Mouse (Mus musculus): ENCODE measurements around the gene Gm20388. TPM values are rescaled to one million over a fixed set of nuclear protein-coding genes. Genes with fewer than 3 reads are reported as not detected.

Gene Gm20388
- 49.7 and 53.6 TPM in 2 replicates for polyA plus RNA-seq (2012; rRNA removed)

DNA sequence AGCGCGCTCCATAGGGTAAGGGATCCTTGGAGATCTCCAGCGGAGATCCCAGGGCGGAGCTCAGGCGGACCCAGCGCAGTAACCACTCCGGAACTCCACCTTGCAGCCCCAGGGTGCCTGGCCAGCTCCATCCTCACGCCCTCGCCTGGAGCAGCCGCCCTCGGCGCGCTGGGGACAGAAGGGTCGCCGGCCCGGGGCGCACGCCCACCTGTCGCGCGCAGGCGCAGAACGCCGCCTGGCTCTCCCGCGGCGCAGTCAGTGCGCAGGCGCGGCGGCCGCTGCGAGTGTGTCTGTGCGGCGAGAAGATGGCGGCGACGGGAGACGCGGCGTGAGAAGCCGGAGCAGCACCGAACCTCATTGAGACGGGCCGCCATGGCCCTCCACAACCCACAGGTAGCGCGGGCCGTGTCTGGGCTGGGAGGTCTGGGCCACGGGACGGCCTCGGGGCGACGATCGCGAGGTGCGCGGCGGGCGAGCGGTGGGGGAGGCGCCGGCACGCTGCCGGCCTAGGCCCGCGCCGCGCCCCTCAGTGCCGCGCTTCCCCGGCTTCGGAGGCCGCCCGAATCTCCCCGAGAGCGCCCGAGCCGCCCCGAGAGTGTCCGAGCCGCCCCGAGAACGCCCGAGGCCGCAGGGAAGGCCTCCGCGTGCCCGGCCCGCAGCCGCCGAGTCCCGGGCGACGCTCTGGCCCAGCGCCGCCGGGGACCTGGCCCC, at the start of gene Gm20388:
Gene Gm20388 (plus strand): TSS at position 295 of the 711 bp plus-strand sequence.
- WGBS = under 1% methylated on average over 94 of the region's 97 CpGs
- no peaks in the 10 kb centered on the region for H3K36me3 ChIP-seq (ENCODE audit: control insufficient read depth, insufficient read depth, low read length)
- no peaks in the 10 kb centered on the region for H3K27me3 ChIP-seq (replicated peaks; ENCODE audit: control insufficient read depth, insufficient read depth, low read length)
- peak within 1 kb of the TSS; percentile 87 for H3K27ac ChIP-seq (ENCODE audit: insufficient read depth, low read depth, low read length)
- TF ChIP-seq CTCF (conservative IDR thresholded peaks at IDR 0.05; ENCODE audit: insufficient read depth, insufficient read length, low read depth, low read length) = no peak
- peak; percentile 78 for TF ChIP-seq POLR2A (IDR thresholded peaks at IDR 0.05; ENCODE audit: low read depth, low read length)
- peaks cover 30% of the 10 kb centered on the region for H3K4me1 ChIP-seq (ENCODE audit: control insufficient read depth, insufficient read depth, low read length)
- H3K4me3 ChIP-seq (ENCODE audit: insufficient read depth, low read depth, low read length) = peak within 1 kb of the TSS; percentile 80
- peak; percentile 94 for DNase-seq

- DNase-seq = peak; percentile 99
- no peaks in the 10 kb centered on the region for H3K36me3 ChIP-seq (ENCODE audit: control insufficient read depth, insufficient read depth, low read length)
- H3K4me3 ChIP-seq (ENCODE audit: insufficient read depth, low read depth, low read length) = peak within 1 kb of the TSS; percentile 95
- peak within 1 kb of the TSS; percentile 41; the same call in 1 of the 2 replicates for H3K27ac ChIP-seq (ENCODE audit: insufficient read depth, low read depth, low read length)
- WGBS = under 1% methylated on average over 34 of the region's 35 CpGs
- no peak for TF ChIP-seq CTCF (conservative IDR thresholded peaks at IDR 0.05; ENCODE audit: insufficient read depth, insufficient read length, low read depth, low read length)
- TF ChIP-seq POLR2A (IDR thresholded peaks at IDR 0.05; ENCODE audit: low read depth, low read length) = peak; percentile 51
- H3K4me1 ChIP-seq (ENCODE audit: control insufficient read depth, insufficient read depth, low read length) = peaks cover 4% of the 10 kb centered on the region; the same call in 1 of the 2 replicates
- no peaks in the 10 kb centered on the region for H3K27me3 ChIP-seq (replicated peaks; ENCODE audit: control insufficient read depth, insufficient read depth, low read length)
Observed at GRCm38 (mm10) chr8:119861706-119862389, 48.8 kb upstream of the Gm20388 start, which contains the start of gene Klhl36. Klhl36 (plus strand) TSS chr8:119862266.

- Histone ChIP-seq H3K27me3 (replicated peaks; ENCODE audit: control insufficient read depth, insufficient read depth, low read length) (no peaks in the 10 kb centered on the region), H3K27ac (ENCODE audit: insufficient read depth, low read depth, low read length) (peak overlapping the region; percentile 41; the same call in 1 of the 2 replicates), H3K4me1 (ENCODE audit: control insufficient read depth, insufficient read depth, low read length) (peaks cover 4% of the 10 kb centered on the region; the same call in 1 of the 2 replicates), H3K36me3 (ENCODE audit: control insufficient read depth, insufficient read depth, low read length) (no peaks in the 10 kb centered on the region), H3K4me3 (ENCODE audit: insufficient read depth, low read depth, low read length) (peak overlapping the region; percentile 95)
- no peak for DNase-seq
- WGBS = 2% methylated on average over 19 of the region's 19 CpGs
- TF ChIP-seq CTCF (conservative IDR thresholded peaks at IDR 0.05; ENCODE audit: insufficient read depth, insufficient read length, low read depth, low read length) (no peak), POLR2A (IDR thresholded peaks at IDR 0.05; ENCODE audit: low read depth, low read length) (no peak)
Observed at GRCm38 (mm10) chr8:119862390-119862734, 48.3 kb upstream of the Gm20388 start.

DNA sequence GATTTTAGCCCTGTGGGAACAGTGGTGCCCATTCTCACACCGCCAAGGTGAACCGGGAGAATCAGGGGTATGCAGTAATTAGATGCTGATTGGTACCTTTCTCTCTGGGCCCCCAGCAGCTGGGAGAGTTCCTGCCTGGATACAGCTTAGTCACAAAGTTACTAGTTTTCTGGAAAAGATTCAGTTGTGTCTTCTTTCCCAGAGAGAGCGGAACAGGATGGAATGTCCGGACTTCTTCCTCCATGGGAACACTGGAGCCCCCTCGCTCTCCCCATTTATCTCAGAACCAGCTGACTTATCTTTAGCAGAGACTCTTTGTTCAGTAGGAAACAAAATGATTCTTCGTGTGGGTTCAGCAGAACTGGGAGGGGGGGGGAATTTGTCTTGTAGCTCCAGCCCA, 47.9 kb upstream of the Gm20388 start:
- Histone ChIP-seq H3K27ac (ENCODE audit: insufficient read depth, low read depth, low read length) (no peak overlapping the region), H3K36me3 (ENCODE audit: control insufficient read depth, insufficient read depth, low read length) (no peaks in the 10 kb centered on the region), H3K4me3 (ENCODE audit: insufficient read depth, low read depth, low read length) (peak overlapping the region; percentile 95), H3K4me1 (ENCODE audit: control insufficient read depth, insufficient read depth, low read length) (peaks cover 4% of the 10 kb centered on the region; the same call in 1 of the 2 replicates), H3K27me3 (replicated peaks; ENCODE audit: control insufficient read depth, insufficient read depth, low read length) (no peaks in the 10 kb centered on the region)
- no peak for DNase-seq
- WGBS = 19% methylated on average over 6 of the region's 6 CpGs
- TF ChIP-seq POLR2A (IDR thresholded peaks at IDR 0.05; ENCODE audit: low read depth, low read length) (no peak), CTCF (conservative IDR thresholded peaks at IDR 0.05; ENCODE audit: insufficient read depth, insufficient read length, low read depth, low read length) (no peak)

GRCm38 (mm10) chr8:119869616-119870015, 41.0 kb upstream of the Gm20388 start:
- TF ChIP-seq CTCF (conservative IDR thresholded peaks at IDR 0.05; ENCODE audit: insufficient read depth, insufficient read length, low read depth, low read length) = no peak
- no peak for TF ChIP-seq POLR2A (IDR thresholded peaks at IDR 0.05; ENCODE audit: low read depth, low read length)
- Histone ChIP-seq H3K36me3 (ENCODE audit: control insufficient read depth, insufficient read depth, low read length) (peaks cover 4% of the 10 kb centered on the region; the same call in 1 of the 2 replicates), H3K4me1 (ENCODE audit: control insufficient read depth, insufficient read depth, low read length) (no peaks in the 10 kb centered on the region), H3K27ac (ENCODE audit: insufficient read depth, low read depth, low read length) (no peak overlapping the region), H3K27me3 (replicated peaks; ENCODE audit: control insufficient read depth, insufficient read depth, low read length) (no peaks in the 10 kb centered on the region), H3K4me3 (ENCODE audit: insufficient read depth, low read depth, low read length) (no peak overlapping the region)
- WGBS = 81% methylated on average over 20 of the region's 20 CpGs
- no peak for DNase-seq

- no peak for TF ChIP-seq CTCF (conservative IDR thresholded peaks at IDR 0.05; ENCODE audit: insufficient read depth, insufficient read length, low read depth, low read length)
- no peak for TF ChIP-seq POLR2A (IDR thresholded peaks at IDR 0.05; ENCODE audit: low read depth, low read length)
- Histone ChIP-seq H3K36me3 (ENCODE audit: control insufficient read depth, insufficient read depth, low read length) (peaks cover 4% of the 10 kb centered on the region; the same call in 1 of the 2 replicates), H3K27me3 (replicated peaks; ENCODE audit: control insufficient read depth, insufficient read depth, low read length) (no peaks in the 10 kb centered on the region), H3K4me3 (ENCODE audit: insufficient read depth, low read depth, low read length) (no peak overlapping the region), H3K27ac (ENCODE audit: insufficient read depth, low read depth, low read length) (no peak overlapping the region), H3K4me1 (ENCODE audit: control insufficient read depth, insufficient read depth, low read length) (no peaks in the 10 kb centered on the region)
- 100% methylated on average over 1 of the region's 1 CpGs for WGBS
- no peak for DNase-seq
Observed at GRCm38 (mm10) chr8:119873181-119873580, 37.5 kb upstream of the Gm20388 start.

- peaks cover 31% of the 10 kb centered on the region; the same call in 1 of the 2 replicates for H3K4me1 ChIP-seq (ENCODE audit: control insufficient read depth, insufficient read depth, low read length)
- DNase-seq = no peak
- 51% methylated on average over 6 of the region's 6 CpGs for WGBS
- no peak for TF ChIP-seq CTCF (conservative IDR thresholded peaks at IDR 0.05; ENCODE audit: insufficient read depth, insufficient read length, low read depth, low read length)
- no peak for TF ChIP-seq POLR2A (IDR thresholded peaks at IDR 0.05; ENCODE audit: low read depth, low read length)
- no peaks in the 10 kb centered on the region for H3K36me3 ChIP-seq (ENCODE audit: control insufficient read depth, insufficient read depth, low read length)
- peak overlapping the region; percentile 69 for H3K27ac ChIP-seq (ENCODE audit: insufficient read depth, low read depth, low read length)
- no peak overlapping the region for H3K4me3 ChIP-seq (ENCODE audit: insufficient read depth, low read depth, low read length)
- no peaks in the 10 kb centered on the region for H3K27me3 ChIP-seq (replicated peaks; ENCODE audit: control insufficient read depth, insufficient read depth, low read length)
Observed at GRCm38 (mm10) chr8:119881301-119881700, 29.3 kb upstream of the Gm20388 start.

Data from kidney, adult 2 months (tissue).